Mouse (Mus musculus) liver, adult 2 months (tissue): Measurements from ENCODE around the gene Zfp467. TPM values are rescaled to one million over a fixed set of nuclear protein-coding genes. Genes with fewer than 3 reads are reported as not detected.
A peak's percentile ranks its signal among the peaks of the same experiment; 100 is the strongest.

Experiments
- DNase-seq: peaks from one replicate; pipeline ENCODE4 v3.0.0-alpha.2; 2011; ENCODE audit warnings: low read depth, low spot score; ENCODE audit errors: extremely low read depth
- H3K27ac ChIP-seq: fragments of 200-500 bp; replicated peaks from 2 replicates; pipeline ENCODE4 v1.5.1; 2012; ENCODE audit warnings: low read depth, mild to moderate bottlenecking, control low read depth, inconsistent platforms, low read length; ENCODE audit not compliant: insufficient read depth
- H3K27me3 ChIP-seq: fragments of 200-500 bp; 2 replicates; pipeline ENCODE4 v1.6.1; 2012; ENCODE audit warnings: mild to moderate bottlenecking, moderate library complexity, low read length, inconsistent platforms; ENCODE audit not compliant: control insufficient read depth, insufficient read depth
- H3K36me3 ChIP-seq: fragments of 200-500 bp; 2 replicates; pipeline ENCODE4 v1.6.1; 2012; ENCODE audit warnings: low read length, inconsistent platforms; ENCODE audit not compliant: control insufficient read depth, insufficient read depth
- H3K4me1 ChIP-seq: fragments of 200-500 bp; 2 replicates; pipeline ENCODE4 v1.6.1; 2011; ENCODE audit warnings: low read length; ENCODE audit not compliant: control insufficient read depth, insufficient read depth
- H3K4me3 ChIP-seq: fragments of 200-500 bp; 2 replicates; pipeline ENCODE4 v1.5.1; 2011; ENCODE audit warnings: low read depth, mild to moderate bottlenecking, control low read depth, low read length, moderate library complexity; ENCODE audit not compliant: insufficient read depth
- H3K79me2 ChIP-seq: fragments of 200-500 bp; 2 replicates; pipeline ENCODE4 v1.6.1; 2012; ENCODE audit warnings: inconsistent platforms, mild to moderate bottlenecking, low read length, moderate library complexity; ENCODE audit not compliant: control insufficient read depth, insufficient read depth
- H3K9ac ChIP-seq: fragments of 200-500 bp; 2 replicates; pipeline ENCODE4 v1.6.1; 2012; ENCODE audit warnings: low read depth, mild to moderate bottlenecking, control low read depth, inconsistent platforms, low read length
- CTCF ChIP-seq: fragments of 200-500 bp; IDR thresholded peaks from 2 replicates; pipeline ENCODE4 v1.5.1; 2011; ENCODE audit warnings: low read depth, low read length, control low read depth
- POLR2A ChIP-seq: fragments of 200-500 bp; IDR thresholded peaks from 2 replicates; pipeline ENCODE4 v1.6.1; 2011; ENCODE audit warnings: low read length, control low read depth; ENCODE audit not compliant: insufficient read depth; ENCODE audit errors: extremely low read depth
- WGBS: fragments of 180-500 bp; shearing (Covaris S2); methylation state at CpG from one replicate; pipeline ENCODE4 v1.1.7; 2018; 5-methylcytosine and 5-hydroxymethylcytosine counted together
- polyA plus RNA-seq: library from polyadenylated mRNA; depleted of rRNA; stranded (reverse); fragments of >200 nt; gene quantifications from 2 replicates; pipeline ENCODE4 v1.2.3, GENCODE M21; 2012
- total RNA-seq: library from RNA; depleted of rRNA; stranded (reverse); fragments of >200 nt; gene quantifications from 2 replicates; pipeline ENCODE4 v1.2.3, GENCODE M21; 2014

Zfp467 gene
- total and polyA plus RNA-seq, 2 experiments, result 15.9 to 25.7 TPM

- TF ChIP-seq CTCF (no peak), POLR2A (no peak)
- peak; percentile 32 for DNase-seq
- no peaks in the 10 kb centered on the region for H3K27me3 ChIP-seq
- H3K9ac ChIP-seq, result no peak overlapping the region
- H3K4me3 ChIP-seq, result no peak overlapping the region
- peaks cover 8% of the 10 kb centered on the region for H3K36me3 ChIP-seq
- H3K79me2 ChIP-seq, result no peaks in the 10 kb centered on the region
- peaks cover 7% of the 10 kb centered on the region for H3K4me1 ChIP-seq
- H3K27ac ChIP-seq, result no peak overlapping the region
- WGBS, result 60% methylated on average over 6 of the region's 6 CpGs
Observed at GRCm38 (mm10) chr6:48411193-48412092, 34.2 kb downstream of the Zfp467 start.

- H3K27me3 ChIP-seq, result no peaks in the 10 kb centered on the region
- 61% methylated on average over 3 of the region's 3 CpGs for WGBS
- DNase-seq, result peak; percentile 55
Observed at GRCm38 (mm10) chr6:48410551-48410950, 35.1 kb downstream of the Zfp467 start.

DNA sequence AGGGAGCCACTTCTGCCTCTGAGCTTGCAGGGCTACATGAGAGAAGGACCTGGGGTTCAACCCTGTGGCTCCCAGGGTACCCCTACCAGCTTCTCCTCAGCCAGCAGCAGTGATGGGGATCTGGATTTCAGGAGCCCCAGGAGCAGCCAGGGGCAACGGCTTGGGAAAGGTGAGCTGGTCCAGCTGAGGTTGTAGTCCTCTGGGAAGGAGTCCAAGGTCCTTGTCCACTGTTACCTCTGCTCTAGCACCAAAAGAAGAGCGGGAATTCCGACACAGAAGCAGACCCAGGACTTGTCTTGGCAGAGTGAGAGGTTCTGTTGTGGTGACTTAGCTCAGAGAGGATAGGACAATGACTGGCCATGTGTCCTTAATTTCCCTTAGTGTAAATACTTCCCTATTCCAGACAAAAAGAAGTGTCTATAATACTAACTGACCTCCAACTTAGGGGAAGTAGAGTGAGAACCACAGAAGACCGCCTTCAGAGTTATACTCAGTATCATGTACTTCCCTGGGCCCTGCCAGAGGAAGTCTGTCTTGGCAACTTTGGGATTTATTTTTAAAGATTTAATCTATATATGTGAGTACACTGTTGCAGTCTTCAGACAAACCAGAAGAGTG lies 35.8 kb downstream of the Zfp467 start:
- TF ChIP-seq POLR2A, result no peak
- TF ChIP-seq CTCF, result no peak
- H3K4me1 ChIP-seq, result peaks cover 7% of the 10 kb centered on the region
- no peak overlapping the region for H3K4me3 ChIP-seq
- no peaks in the 10 kb centered on the region for H3K79me2 ChIP-seq
- no peak overlapping the region for H3K27ac ChIP-seq
- WGBS, result 39% methylated on average over 4 of the region's 4 CpGs
- DNase-seq, result peak; percentile 46
- no peaks in the 10 kb centered on the region for H3K27me3 ChIP-seq
- peaks cover 6% of the 10 kb centered on the region for H3K36me3 ChIP-seq
- H3K9ac ChIP-seq, result no peak overlapping the region

More at GRCm38 (mm10) chr6:48410551-48410950, 35.1 kb downstream of the Zfp467 start:
- Histone ChIP-seq H3K36me3 (peaks cover 8% of the 10 kb centered on the region), H3K9ac (no peak overlapping the region), H3K27ac (no peak overlapping the region), H3K79me2 (no peaks in the 10 kb centered on the region), H3K4me1 (peaks cover 7% of the 10 kb centered on the region), H3K4me3 (no peak overlapping the region)
- TF ChIP-seq CTCF (no peak), POLR2A (no peak)

DNA sequence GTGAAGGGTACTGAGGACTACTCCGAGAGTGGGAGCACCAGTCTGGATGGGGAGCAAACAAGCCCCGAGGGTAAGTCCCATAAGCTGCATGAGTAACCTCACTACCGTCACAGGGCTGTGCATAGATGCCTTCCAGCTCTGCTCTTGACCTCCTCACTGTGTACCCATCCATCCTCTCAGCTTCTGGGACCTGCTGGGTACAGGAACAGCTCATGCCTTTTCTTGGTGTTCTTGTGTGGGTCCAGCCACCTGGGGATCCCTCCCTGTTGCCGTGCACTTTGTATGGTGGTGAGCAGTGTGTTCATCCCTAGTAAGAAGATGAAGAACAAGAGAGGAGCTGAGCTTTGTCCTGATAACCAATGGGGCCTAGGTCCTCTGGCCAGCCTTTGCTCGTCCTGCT lies 41.6 kb downstream of the Zfp467 start:
- Histone ChIP-seq H3K9ac (no peak overlapping the region), H3K4me1 (no peaks in the 10 kb centered on the region), H3K79me2 (0 out of 2 replicates have a peak, but pooled peaks cover 2% of the 10 kb centered on the region), H3K27ac (no peak overlapping the region), H3K4me3 (no peak overlapping the region), H3K36me3 (no peaks in the 10 kb centered on the region; the same call in 1 of the 2 replicates), H3K27me3 (no peaks in the 10 kb centered on the region)
- WGBS, result 94% methylated on average over 5 of the region's 5 CpGs
- no peak for DNase-seq
- no peak for TF ChIP-seq CTCF

- no peak for DNase-seq
- no peaks in the 10 kb centered on the region for H3K27me3 ChIP-seq
Observed at GRCm38 (mm10) chr6:48399906-48400305, 45.7 kb downstream of the Zfp467 start.

More at GRCm38 (mm10) chr6:48399906-48400305, 45.7 kb downstream of the Zfp467 start:
- Histone ChIP-seq H3K4me3 (no peak overlapping the region), H3K9ac (no peak overlapping the region), H3K36me3 (no peaks in the 10 kb centered on the region), H3K27ac (no peak overlapping the region), H3K4me1 (peaks cover 8% of the 10 kb centered on the region), H3K79me2 (peaks cover 5% of the 10 kb centered on the region; the same call in 1 of the 2 replicates)
- WGBS, result 94% methylated on average over 5 of the region's 5 CpGs
- TF ChIP-seq POLR2A (no peak), CTCF (no peak)
